Mouse (Mus musculus) limb, embryonic 10.5 days (tissue): ENCODE measurements around the gene Gtf2f1. TPM values are rescaled to one million over a fixed set of nuclear protein-coding genes. Genes with fewer than 3 reads are reported as not detected.
A peak's percentile ranks its signal among the peaks of the same experiment; 100 is the strongest.

Experiments used
- DNase-seq: peaks from one replicate; pipeline ENCODE4 v3.0.0-alpha.2; 2017; ENCODE audit warnings: low spot score
- H3K27ac ChIP-seq: fragments of 300-500 bp; sonication (generic); 2 replicates; pipeline ENCODE4 v1.5.1; 2016; ENCODE audit warnings: mild to moderate bottlenecking
- H3K27me3 ChIP-seq: fragments of 300-500 bp; sonication (generic); 2 replicates; pipeline ENCODE4 v1.6.1; 2016; ENCODE audit warnings: low read depth, mild to moderate bottlenecking; ENCODE audit not compliant: poor library complexity, severe bottlenecking
- H3K36me3 ChIP-seq: fragments of 300-500 bp; sonication (generic); 2 replicates; pipeline ENCODE4 v1.6.1; 2016; ENCODE audit warnings: mild to moderate bottlenecking, moderate library complexity
- H3K4me1 ChIP-seq: fragments of 300-500 bp; sonication (generic); 2 replicates; pipeline ENCODE4 v1.6.1; 2016
- H3K4me3 ChIP-seq: fragments of 300-500 bp; sonication (generic); 2 replicates; pipeline ENCODE4 v1.5.1; 2016; ENCODE audit warnings: mild to moderate bottlenecking, moderate library complexity
- H3K9me3 ChIP-seq: fragments of 300-500 bp; sonication (generic); replicated peaks from 2 replicates; pipeline ENCODE4 v1.6.1; 2016; ENCODE audit warnings: mild to moderate bottlenecking
- WGBS: fragments of 180-500 bp; shearing (Covaris S2); methylation state at CpG from one replicate; pipeline ENCODE4 v1.1.7; 2016; 5-methylcytosine and 5-hydroxymethylcytosine counted together
- polyA plus RNA-seq: library from polyadenylated mRNA; unstranded; fragments of >200 nt; fragmentation: Nextera tagmentation; extraction: Ambion mirVana; gene quantifications from 2 replicates; pipeline ENCODE4 v1.2.1, GENCODE M21; 2016

The Gtf2f1 gene
- polyA plus RNA-seq, 1 experiment from 2014 or later = 76.4 TPM

DNA sequence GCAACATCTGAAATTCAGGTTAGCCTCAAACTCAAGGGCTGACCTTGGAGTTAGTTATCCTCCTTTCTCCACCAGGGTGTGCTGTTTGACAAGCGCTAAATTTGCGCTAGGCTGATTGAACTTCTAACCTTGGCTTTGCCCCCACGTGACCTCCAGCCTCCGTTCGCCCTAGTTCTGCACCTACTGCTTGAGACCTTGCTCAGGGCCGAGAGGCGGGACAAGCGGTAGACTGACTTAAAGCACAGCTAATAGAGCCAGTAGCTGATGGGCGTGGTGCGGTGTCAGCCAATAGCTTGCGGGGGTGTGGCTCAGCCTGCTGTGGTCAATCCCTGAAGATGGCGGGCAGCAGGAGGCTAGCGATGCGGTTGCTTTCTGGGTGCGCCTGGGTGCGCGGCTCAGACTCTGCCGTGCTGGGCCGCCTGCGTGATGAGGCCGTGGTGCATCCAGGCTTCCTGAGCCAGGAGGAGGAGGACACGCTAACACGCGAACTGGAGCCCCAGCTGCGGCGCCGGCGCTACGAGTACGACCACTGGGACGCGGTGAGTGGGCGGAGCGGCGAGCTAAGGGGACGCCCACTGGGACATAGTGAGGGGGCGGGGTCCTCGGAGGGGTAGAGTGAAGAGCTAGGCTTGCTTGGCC, 13.9 kb downstream of the Gtf2f1 start, which contains the start of gene Alkbh7:
Gene Alkbh7, plus strand, starts transcription at position 311 of the 639 bp plus-strand sequence.
- WGBS = under 1% methylated on average over 38 of the region's 38 CpGs
- H3K27me3 ChIP-seq = no peaks in the 10 kb centered on the region
- no peaks in the 10 kb centered on the region for H3K9me3 ChIP-seq
- H3K36me3 ChIP-seq = peaks cover 84% of the 10 kb centered on the region
- H3K4me3 ChIP-seq = peak within 1 kb of the TSS; percentile 91
- peak; percentile 92 for DNase-seq
- peak within 1 kb of the TSS; percentile 82 for H3K27ac ChIP-seq
- H3K4me1 ChIP-seq = peaks cover 10% of the 10 kb centered on the region

DNA sequence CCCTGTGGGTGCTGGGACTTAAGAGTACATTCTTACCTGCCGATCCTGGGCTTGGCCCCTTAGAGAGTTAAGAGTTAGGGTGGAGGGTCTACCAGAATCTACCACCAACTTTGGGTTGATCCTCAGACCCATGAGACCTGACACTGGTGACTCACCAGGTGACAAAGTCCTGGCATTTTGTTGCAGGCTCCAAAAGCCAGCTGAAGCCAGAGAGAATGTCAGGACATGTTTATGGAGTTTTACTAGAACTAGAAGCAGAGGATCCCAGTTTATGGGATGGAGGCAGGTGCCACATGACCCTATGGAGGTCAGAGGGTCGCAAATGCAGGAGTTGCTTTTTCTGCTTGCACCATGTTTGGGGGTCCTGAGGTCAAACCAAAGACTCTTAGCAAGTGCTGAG, 14.6 kb downstream of the Gtf2f1 start:
- no peak overlapping the region for H3K27ac ChIP-seq

DNA sequence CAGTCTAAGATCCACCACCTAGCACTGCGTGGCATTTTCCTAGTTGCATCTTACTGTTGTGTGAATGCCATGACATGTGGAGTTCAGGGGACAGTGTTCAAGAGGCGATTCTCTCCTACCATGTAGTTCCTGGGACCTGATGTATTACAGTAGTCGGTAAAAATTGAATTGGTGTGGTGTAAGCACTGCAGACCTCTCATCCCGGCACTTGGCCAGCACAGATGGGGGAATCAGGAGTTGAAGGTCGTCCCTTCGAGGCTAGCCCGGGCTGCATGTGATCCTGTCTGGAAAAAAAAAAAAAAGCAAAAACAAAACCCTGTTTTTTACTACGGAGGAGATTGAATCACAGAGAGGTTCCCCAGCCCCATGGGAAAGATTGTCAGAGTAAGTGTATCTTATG, 16.0 kb downstream of the Gtf2f1 start:
- no peak for DNase-seq
- 90% methylated on average over 8 of the region's 8 CpGs for WGBS
- Histone ChIP-seq H3K9me3 (no peaks in the 10 kb centered on the region), H3K4me1 (peaks cover 16% of the 10 kb centered on the region), H3K27me3 (no peaks in the 10 kb centered on the region), H3K4me3 (no peak overlapping the region), H3K27ac (no peak overlapping the region), H3K36me3 (peaks cover 78% of the 10 kb centered on the region)

More for the DNA sequence above, 14.6 kb downstream of the Gtf2f1 start:
- Histone ChIP-seq H3K4me1 (peaks cover 10% of the 10 kb centered on the region), H3K36me3 (peaks cover 85% of the 10 kb centered on the region), H3K27me3 (no peaks in the 10 kb centered on the region), H3K9me3 (no peaks in the 10 kb centered on the region), H3K4me3 (peak overlapping the region; percentile 91)
- 78% methylated on average over 2 of the region's 2 CpGs for WGBS
- DNase-seq = no peak

DNA sequence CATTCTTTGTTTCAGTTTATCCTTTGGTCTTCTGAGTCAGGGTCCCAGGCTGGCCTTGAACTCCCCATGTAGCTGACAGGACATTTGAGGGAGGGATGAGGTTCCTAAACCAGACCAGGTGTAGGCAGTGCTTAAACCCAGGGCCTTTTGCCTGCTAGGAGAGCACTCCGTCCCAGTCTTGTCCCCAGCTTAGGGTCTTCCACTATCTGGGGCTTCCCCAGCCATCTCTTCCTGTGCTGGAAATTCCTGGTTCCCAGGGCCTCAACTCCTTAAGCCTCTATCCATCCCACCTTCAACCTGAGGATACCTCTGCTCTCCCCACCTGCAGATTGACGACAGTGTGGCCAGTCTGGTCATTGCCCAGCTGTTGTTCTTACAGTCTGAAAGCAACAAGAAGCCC, 20.1 kb downstream of the Gtf2f1 start:
- peaks cover 51% of the 10 kb centered on the region for H3K36me3 ChIP-seq
- H3K4me1 ChIP-seq = peaks cover 6% of the 10 kb centered on the region
- peak overlapping the region; percentile 90 for H3K27ac ChIP-seq
- peak overlapping the region; percentile 85 for H3K4me3 ChIP-seq
- 72% methylated on average over 2 of the region's 2 CpGs for WGBS
- H3K9me3 ChIP-seq = no peaks in the 10 kb centered on the region
- no peak for DNase-seq
- H3K27me3 ChIP-seq = no peaks in the 10 kb centered on the region

DNA sequence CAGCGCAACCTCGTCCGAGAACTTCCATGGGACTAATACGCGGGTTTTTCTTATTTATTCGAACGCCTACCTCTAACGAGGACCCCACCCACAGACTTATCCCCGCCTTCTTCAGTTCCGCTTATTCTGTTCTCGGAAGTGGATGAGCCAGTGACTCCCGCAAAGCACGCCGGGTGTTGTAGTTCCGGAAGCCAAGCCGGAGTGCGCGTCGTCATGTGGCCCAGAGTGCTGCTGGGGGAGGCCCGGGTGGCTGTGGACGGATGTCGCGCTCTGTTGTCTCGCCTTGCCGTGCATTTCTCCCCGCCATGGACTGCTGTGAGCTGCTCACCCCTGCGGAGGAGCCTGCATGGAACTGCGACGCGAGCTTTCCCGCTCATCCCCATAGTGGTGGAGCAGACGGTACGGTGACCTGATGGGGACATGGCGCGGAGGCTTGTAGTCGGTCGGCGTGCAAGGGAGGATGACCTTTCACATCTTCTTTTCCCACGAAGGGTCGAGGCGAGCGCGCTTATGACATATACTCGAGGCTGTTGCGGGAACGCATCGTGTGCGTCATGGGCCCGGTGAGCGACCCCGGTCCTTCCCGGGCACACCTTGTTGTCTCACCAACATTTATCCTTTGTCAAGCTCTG, 20.9 kb downstream of the Gtf2f1 start, which contains the start of gene Clpp:
Gene Clpp, plus strand, starts transcription at position 191 of the 632 bp plus-strand sequence.
- under 1% methylated on average over 52 of the region's 52 CpGs for WGBS
- H3K27me3 ChIP-seq = no peaks in the 10 kb centered on the region
- no peaks in the 10 kb centered on the region for H3K9me3 ChIP-seq
- peaks cover 43% of the 10 kb centered on the region for H3K36me3 ChIP-seq
- peak; percentile 92 for DNase-seq
- peak within 1 kb of the TSS; percentile 85 for H3K4me3 ChIP-seq
- H3K27ac ChIP-seq = peak within 1 kb of the TSS; percentile 90
- peaks cover 6% of the 10 kb centered on the region for H3K4me1 ChIP-seq

DNA sequence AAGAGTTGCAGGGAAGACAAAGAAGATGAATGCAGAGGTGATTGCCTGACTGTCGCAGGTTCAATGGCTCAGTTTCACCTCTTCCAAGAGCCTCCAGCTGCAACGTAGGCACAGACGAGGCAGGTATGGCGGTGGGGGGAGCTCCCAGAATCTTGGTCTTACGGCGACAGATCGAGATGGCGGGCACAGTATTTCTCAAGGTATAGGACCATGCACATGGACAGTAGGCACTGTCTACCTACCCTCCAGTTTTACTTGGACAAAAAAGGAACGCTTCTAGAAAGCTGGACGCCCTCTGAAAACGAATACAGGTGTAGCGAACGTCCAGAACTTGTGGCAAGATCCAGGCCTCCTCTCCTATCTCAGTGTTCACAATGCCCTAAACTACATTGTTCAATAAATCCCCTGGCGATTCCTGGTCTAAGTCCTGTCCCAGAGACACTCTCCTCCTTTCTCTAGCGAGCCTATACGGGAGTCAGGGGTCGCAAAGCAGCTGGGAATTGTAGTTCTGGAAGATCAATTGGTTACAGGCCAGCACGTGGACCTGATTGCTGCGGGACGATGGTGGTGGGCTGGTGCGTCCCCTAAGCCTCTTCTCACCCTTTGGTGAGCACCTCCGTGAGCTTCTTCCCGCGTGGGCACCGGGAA, 21.5 kb downstream of the Gtf2f1 start:
- H3K27ac ChIP-seq = peak overlapping the region; percentile 90
- DNase-seq = no peak
- no peaks in the 10 kb centered on the region for H3K27me3 ChIP-seq
- peak overlapping the region; percentile 85 for H3K4me3 ChIP-seq
- peaks cover 6% of the 10 kb centered on the region for H3K4me1 ChIP-seq
- 4% methylated on average over 25 of the region's 25 CpGs for WGBS
- H3K9me3 ChIP-seq = no peaks in the 10 kb centered on the region
- H3K36me3 ChIP-seq = peaks cover 37% of the 10 kb centered on the region

DNA sequence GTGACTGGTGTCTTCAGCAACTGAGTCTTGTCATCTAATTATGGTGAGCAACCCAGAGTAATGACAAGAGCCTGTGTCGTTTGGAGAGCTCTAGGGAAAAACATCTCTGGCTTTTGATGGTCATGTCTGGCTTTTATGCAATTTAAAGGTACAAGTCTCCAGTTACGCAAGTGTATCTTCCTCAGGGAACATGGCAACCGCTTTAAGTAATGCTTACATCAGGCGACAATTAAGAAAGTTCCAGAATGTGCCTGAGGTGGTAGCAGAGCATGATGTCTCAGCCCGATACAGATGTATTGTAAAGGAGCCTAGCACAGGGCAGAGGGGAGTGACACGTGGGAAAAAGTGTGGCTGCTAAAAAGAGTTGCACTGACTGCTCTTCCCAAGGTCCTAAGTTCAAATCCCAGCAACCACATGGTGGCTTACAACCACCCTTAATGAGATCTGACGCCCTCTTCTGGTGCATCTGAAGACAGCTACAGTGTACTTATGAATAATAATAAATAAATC, 22.1 kb downstream of the Gtf2f1 start:
- Histone ChIP-seq H3K4me3 (peak overlapping the region; percentile 85), H3K9me3 (no peaks in the 10 kb centered on the region), H3K4me1 (peaks cover 10% of the 10 kb centered on the region), H3K27me3 (no peaks in the 10 kb centered on the region), H3K36me3 (peaks cover 31% of the 10 kb centered on the region), H3K27ac (no peak overlapping the region)
- 76% methylated on average over 7 of the region's 7 CpGs for WGBS
- no peak for DNase-seq

DNA sequence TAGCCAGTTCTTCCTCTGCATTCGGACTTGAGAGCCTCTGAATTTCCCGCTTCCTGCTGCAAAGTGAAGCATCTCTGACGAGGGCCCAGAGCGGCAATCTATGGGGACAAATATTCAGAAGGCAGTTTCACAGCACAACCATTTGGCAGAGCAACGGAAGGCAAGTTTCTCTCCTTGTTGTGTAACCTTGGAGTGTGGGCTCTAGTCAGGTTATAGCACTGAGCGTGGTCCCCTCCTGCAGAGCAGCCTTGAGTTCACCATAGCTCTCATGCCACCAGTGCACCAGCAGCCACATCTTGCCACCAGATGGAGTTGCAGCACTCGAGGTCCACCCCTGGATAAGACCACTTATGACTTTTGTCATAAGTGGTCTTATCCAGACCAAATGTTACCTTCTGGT, 22.6 kb downstream of the Gtf2f1 start:
- peaks cover 25% of the 10 kb centered on the region for H3K36me3 ChIP-seq
- H3K9me3 ChIP-seq = no peaks in the 10 kb centered on the region
- H3K27me3 ChIP-seq = no peaks in the 10 kb centered on the region
- no peak overlapping the region for H3K4me3 ChIP-seq
- DNase-seq = no peak
- H3K4me1 ChIP-seq = peaks cover 10% of the 10 kb centered on the region
- WGBS = 85% methylated on average over 7 of the region's 7 CpGs
- H3K27ac ChIP-seq = no peak overlapping the region

DNA sequence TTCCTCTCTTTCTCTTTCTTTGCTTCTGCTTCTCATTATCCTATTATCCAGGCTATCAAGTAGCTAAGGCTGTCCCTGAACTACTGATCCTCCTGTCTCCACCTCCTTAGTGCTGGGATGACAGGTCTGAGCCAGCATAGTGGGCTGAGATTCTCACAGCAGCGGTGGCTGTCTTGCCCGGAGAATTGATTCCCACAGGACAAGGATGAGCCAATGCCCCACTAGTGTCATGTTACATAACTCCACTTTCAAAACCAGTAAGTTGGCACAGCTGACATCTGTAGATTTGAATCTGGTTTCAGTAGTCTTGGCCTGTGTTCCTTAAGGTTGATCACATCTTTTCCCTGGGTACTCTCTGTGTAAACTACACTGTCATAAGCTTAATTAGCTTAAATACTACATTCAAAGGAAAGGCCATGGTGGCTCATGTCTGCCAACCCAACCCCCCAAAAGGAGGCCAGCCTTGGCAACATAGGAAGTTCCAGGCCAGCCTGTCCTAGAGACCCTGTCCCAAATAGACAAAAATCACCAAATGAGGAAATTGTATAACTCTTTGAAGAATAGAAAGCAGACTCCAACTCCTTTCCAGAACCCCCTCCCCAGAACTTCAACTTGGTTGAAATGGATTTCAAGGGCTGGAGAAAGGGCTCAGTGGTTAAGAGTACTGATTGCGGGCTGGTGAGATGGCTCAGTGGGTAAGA, 24.8 kb downstream of the Gtf2f1 start:
- H3K36me3 ChIP-seq = peaks cover 4% of the 10 kb centered on the region
- H3K4me1 ChIP-seq = peaks cover 10% of the 10 kb centered on the region
- H3K27me3 ChIP-seq = no peaks in the 10 kb centered on the region
- no peaks in the 10 kb centered on the region for H3K9me3 ChIP-seq
- no peak overlapping the region for H3K4me3 ChIP-seq
- DNase-seq = no peak
- 90% methylated on average over 3 of the region's 3 CpGs for WGBS
- no peak overlapping the region for H3K27ac ChIP-seq

DNA sequence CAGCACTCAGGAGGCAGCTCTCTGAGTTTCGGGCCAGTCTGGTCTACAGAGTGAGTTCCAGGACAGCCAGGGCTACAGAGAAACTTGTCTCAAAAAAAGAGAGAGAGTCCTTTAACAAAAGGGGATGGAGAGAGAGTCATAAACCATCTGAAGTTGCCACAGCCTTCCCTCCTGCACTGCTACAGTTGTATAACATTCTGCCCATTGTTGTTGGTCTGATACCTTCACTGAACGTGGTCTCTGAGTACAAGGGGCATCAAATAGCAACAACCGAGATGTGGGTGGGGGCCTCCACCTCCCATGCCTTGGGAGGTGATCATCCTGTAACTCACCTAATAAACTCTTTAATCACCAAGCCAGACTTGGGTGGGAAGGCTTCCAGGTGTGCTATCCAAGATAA, 25.4 kb downstream of the Gtf2f1 start:
- Histone ChIP-seq H3K36me3 (no peaks in the 10 kb centered on the region), H3K4me1 (peaks cover 4% of the 10 kb centered on the region; the same call in 1 of the 2 replicates), H3K4me3 (no peak overlapping the region), H3K9me3 (no peaks in the 10 kb centered on the region), H3K27ac (no peak overlapping the region), H3K27me3 (no peaks in the 10 kb centered on the region)
- no peak for DNase-seq
- WGBS = 78% methylated on average over 3 of the region's 3 CpGs

DNA sequence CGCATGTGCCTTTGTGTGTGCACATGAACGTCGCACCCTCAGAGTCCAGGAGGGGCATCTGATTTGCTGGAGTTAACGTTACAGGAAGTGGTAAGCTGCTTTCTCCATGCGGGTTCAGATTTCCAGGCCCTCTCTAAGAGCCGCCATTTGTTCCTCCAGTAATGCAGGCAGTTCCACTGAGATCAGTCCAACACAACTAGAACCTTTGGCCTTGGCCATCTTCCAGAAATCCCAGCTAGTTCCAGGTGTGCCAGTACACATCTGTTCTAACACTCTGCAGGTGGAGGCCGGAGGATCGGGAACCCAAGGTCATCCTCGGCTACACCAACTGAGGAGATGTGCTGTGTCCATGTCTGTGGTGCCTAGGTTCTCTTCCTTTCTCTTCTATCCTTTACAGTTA, 26.2 kb downstream of the Gtf2f1 start:
- Histone ChIP-seq H3K27ac (no peak overlapping the region), H3K36me3 (no peaks in the 10 kb centered on the region), H3K9me3 (no peaks in the 10 kb centered on the region), H3K27me3 (no peaks in the 10 kb centered on the region), H3K4me3 (no peak overlapping the region), H3K4me1 (peaks cover 4% of the 10 kb centered on the region; the same call in 1 of the 2 replicates)
- WGBS = 86% methylated on average over 9 of the region's 9 CpGs
- no peak for DNase-seq

DNA sequence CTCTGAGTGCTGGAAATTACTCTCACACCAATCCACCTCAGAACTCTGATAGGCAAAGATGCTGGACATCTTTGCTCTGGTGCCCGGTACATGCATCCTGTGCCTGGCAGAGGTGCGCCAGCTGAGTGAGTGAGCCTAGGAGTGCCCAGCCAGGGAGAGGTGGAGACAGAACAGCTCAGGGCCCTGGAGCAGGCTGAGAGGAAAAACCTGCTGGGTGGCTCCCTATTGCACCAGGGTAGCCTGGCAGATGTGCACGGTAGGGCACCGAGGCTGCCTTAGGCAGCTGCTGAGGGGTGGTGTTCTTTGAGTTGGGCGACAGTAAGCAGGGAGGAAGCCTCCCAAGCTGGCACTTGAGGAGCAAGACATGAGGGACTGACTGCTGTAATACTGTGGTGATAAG, 29.1 kb downstream of the Gtf2f1 start, which contains the start of gene Acer1:
Gene Acer1, minus strand, starts transcription at position 114 of the 400 bp plus-strand sequence.
- H3K4me1 ChIP-seq = peaks cover 4% of the 10 kb centered on the region; the same call in 1 of the 2 replicates
- 82% methylated on average over 5 of the region's 5 CpGs for WGBS
- no peaks in the 10 kb centered on the region for H3K36me3 ChIP-seq
- no peak within 1 kb of the TSS for H3K27ac ChIP-seq
- no peak for DNase-seq
- no peak within 1 kb of the TSS for H3K4me3 ChIP-seq
- no peaks in the 10 kb centered on the region for H3K9me3 ChIP-seq
- no peaks in the 10 kb centered on the region for H3K27me3 ChIP-seq
